Mouse (Mus musculus) lung, adult 2 months (tissue): ENCODE data around the gene Tor1aip2.

Source experiments
- CTCF ChIP-seq: fragments of 200-500 bp; IDR thresholded peaks from 2 replicates; pipeline ENCODE4 v1.5.1; 2011; ENCODE audit warnings: mild to moderate bottlenecking, low read length, control low read depth; ENCODE audit not compliant: insufficient read depth
- POLR2A ChIP-seq: fragments of 200-500 bp; IDR thresholded peaks from 2 replicates; pipeline ENCODE4 v1.6.1; 2011; ENCODE audit warnings: low read depth, mild to moderate bottlenecking, control low read depth, low read length, borderline replicate concordance; ENCODE audit errors: extremely low read depth

DNA sequence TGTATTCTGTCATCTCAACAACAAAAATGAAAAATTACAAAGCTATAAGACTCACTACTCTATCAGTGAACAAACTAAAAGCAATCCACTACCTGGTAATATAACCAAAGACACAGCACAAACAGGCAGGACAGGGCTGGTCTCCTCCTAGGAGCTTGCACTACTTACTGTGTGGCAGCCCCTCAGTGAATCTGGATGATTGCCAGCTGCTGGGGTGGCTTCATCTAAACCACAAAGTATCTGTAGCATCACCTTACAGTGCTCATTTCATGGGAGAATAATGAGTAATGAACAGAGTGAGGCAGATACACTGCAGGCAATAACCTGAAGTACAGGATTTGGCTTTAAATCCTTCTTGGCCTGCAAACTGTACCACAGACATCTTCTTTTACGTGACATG, 15.4 kb upstream of the Tor1aip2 start:
- no peak for TF ChIP-seq CTCF
- no peak for TF ChIP-seq POLR2A
